Mouse (Mus musculus) lung, embryonic 16.5 days (tissue): ENCODE measurements around the gene Coro7. TPM values are rescaled to one million over a fixed set of nuclear protein-coding genes. Genes with fewer than 3 reads are reported as not detected.

Experiments used
- ATAC-seq: fragments of 200-750 bp; cut with Nextera tagmentation; 2 replicates; pipeline ENCODE4 v1.8.0; 2017; ENCODE audit warnings: low read depth, mild to moderate bottlenecking, moderate library complexity
- H3K27ac ChIP-seq: fragments of 300-500 bp; sonication (generic); 2 replicates; pipeline ENCODE4 v1.5.1; 2014; ENCODE audit warnings: mild to moderate bottlenecking, control low read depth, low read length
- H3K27me3 ChIP-seq: fragments of 300-500 bp; sonication (generic); 2 replicates; pipeline ENCODE4 v1.6.1; 2014; ENCODE audit warnings: low read depth, low read length, mixed read lengths; ENCODE audit not compliant: control insufficient read depth, insufficient read depth
- H3K36me3 ChIP-seq: fragments of 300-500 bp; sonication (generic); 2 replicates; pipeline ENCODE4 v1.6.1; 2014; ENCODE audit warnings: low read length; ENCODE audit not compliant: control insufficient read depth, insufficient read depth
- H3K4me1 ChIP-seq: fragments of 300-500 bp; sonication (generic); replicated peaks from 2 replicates; pipeline ENCODE4 v1.6.1; 2014; ENCODE audit warnings: low read length, mixed read lengths; ENCODE audit not compliant: control insufficient read depth, insufficient read depth
- H3K4me2 ChIP-seq: fragments of 300-500 bp; sonication (generic); 2 replicates; pipeline ENCODE4 v1.6.1; 2014; ENCODE audit warnings: low read depth, low read length, control low read depth
- H3K4me3 ChIP-seq: fragments of 300-500 bp; sonication (generic); 2 replicates; pipeline ENCODE4 v1.5.1; 2014; ENCODE audit warnings: mild to moderate bottlenecking, low read length, control low read depth
- H3K9ac ChIP-seq: fragments of 300-500 bp; sonication (generic); 2 replicates; pipeline ENCODE4 v1.6.1; 2014; ENCODE audit warnings: low read length, control low read depth
- H3K9me3 ChIP-seq: fragments of 300-500 bp; sonication (generic); 2 replicates; pipeline ENCODE4 v1.6.1; 2016; ENCODE audit warnings: low read length; ENCODE audit not compliant: control insufficient read depth
- WGBS: fragments of 180-500 bp; shearing (Covaris S2); extraction: QIAGEN DNeasy Blood & Tissue Kit; methylation state at CpG from one replicate; pipeline ENCODE4 v1.1.7; 2014; 5-methylcytosine and 5-hydroxymethylcytosine counted together
- polyA plus RNA-seq: library from polyadenylated mRNA; unstranded; fragments of >200 nt; fragmentation: Nextera tagmentation; extraction: Ambion mirVana; gene quantifications from 2 replicates; pipeline ENCODE4 v1.2.1, GENCODE M21; 2015

Gene Coro7
- polyA plus RNA-seq, 1 experiment from 2014 or later: 18.3 TPM

DNA sequence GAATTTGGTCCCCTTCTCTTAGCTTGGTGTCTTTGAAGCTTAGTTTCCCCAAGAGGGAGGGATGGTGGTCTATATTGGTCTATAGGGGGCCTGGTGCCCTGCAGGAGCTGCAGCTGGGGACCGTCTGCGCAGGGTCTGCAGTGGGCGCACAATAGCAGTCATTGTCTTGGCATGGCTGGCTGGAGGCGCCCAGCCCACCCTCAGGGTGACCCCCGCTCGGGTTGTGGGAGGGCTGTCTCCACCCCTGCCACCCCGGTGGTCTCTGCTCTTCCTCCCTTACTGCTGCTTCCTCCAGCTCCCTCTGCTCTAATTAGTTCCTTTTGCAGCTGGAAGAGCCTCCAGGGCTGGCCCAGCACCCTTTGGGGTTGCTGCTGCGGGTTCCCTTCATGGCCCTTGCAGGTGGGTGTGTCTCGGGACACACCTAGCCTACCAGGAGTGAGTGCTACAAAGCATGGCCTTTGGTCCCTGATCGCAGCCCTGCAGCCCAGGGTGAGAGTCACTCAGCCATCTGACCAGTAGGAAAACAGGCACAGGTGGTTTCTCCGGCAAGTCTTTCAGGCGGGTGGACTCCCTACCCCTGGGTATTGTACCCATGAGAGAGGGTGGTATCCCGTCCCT is 74.0 kb downstream of the Coro7 start:
- peak overlapping the region; percentile 20; the same call in 1 of the 2 replicates for H3K9ac ChIP-seq
- ATAC-seq: no peak
- peaks cover 69% of the 10 kb centered on the region for H3K4me1 ChIP-seq

DNA sequence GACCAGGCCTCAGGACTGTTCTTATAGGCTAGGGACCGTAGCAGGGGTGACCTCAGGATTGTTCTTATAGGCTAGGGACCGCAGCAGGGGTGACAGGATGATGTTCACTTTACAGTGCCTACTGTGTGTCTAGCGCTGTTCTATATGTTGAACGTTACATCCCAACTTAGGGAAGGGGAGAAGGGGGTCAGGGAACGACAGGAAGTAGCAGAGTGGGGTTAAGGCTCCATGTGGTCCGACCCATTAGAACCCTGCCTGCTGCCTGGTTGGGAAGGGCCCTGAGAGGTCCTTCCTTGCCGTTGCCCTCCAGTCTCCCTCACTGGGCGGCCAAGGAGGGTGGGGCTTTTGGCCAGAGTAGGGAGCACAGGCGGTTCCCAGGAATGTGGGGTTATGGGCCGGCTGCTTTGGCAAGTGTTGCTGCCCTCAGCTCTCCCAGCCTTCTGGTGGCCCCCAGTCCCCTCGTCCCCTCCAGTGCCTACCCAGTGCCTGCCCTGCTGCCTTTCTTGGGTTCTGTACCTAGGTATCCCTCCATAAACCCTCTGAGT is 75.2 kb downstream of the Coro7 start:
- Histone ChIP-seq H3K4me3 (no peak overlapping the region), H3K4me1 (peaks cover 74% of the 10 kb centered on the region), H3K4me2 (no peak overlapping the region), H3K9me3 (no peaks in the 10 kb centered on the region), H3K36me3 (no peaks in the 10 kb centered on the region), H3K9ac (peak overlapping the region; percentile 5), H3K27ac (peak overlapping the region; percentile 36; the same call in 1 of the 2 replicates), H3K27me3 (no peaks in the 10 kb centered on the region)
- ATAC-seq: no peak
- WGBS: 49% methylated on average over 10 of the region's 11 CpGs

More for the DNA sequence above, 74.0 kb downstream of the Coro7 start:
- WGBS: 63% methylated on average over 11 of the region's 13 CpGs
- Histone ChIP-seq H3K4me3 (no peak overlapping the region), H3K4me2 (no peak overlapping the region), H3K36me3 (peaks cover 2% of the 10 kb centered on the region; the same call in 1 of the 2 replicates), H3K27ac (peak overlapping the region; percentile 44), H3K27me3 (no peaks in the 10 kb centered on the region), H3K9me3 (no peaks in the 10 kb centered on the region)

DNA sequence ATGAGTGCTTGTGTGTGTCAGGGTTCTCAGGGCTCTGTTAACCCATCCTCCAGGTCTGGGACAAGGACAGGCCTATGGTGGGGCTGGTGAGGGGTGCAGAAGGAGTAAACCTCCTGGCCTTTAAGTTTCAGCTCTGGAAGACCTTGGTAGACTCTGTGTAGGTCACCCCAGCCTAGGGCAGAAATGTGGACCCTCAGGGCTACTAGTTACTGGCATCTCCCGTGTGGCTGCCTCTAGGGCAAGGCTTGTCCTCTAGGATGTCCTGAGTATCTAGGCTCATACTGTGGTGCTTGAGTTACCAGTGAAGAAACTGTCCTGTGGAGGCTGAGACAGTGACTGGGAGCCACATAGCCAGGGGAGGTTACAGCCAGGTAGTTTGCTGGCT is 76.1 kb downstream of the Coro7 start:
- no peaks in the 10 kb centered on the region for H3K9me3 ChIP-seq
- H3K27me3 ChIP-seq: no peaks in the 10 kb centered on the region
- WGBS: 24% methylated on average over 1 of the region's 1 CpGs
- peak overlapping the region; percentile 11; the same call in 1 of the 2 replicates for H3K9ac ChIP-seq
- H3K4me3 ChIP-seq: no peak overlapping the region
- ATAC-seq: no peak
- H3K27ac ChIP-seq: peak overlapping the region; percentile 81
- no peaks in the 10 kb centered on the region for H3K36me3 ChIP-seq
- no peak overlapping the region for H3K4me2 ChIP-seq
- peaks cover 80% of the 10 kb centered on the region for H3K4me1 ChIP-seq

DNA sequence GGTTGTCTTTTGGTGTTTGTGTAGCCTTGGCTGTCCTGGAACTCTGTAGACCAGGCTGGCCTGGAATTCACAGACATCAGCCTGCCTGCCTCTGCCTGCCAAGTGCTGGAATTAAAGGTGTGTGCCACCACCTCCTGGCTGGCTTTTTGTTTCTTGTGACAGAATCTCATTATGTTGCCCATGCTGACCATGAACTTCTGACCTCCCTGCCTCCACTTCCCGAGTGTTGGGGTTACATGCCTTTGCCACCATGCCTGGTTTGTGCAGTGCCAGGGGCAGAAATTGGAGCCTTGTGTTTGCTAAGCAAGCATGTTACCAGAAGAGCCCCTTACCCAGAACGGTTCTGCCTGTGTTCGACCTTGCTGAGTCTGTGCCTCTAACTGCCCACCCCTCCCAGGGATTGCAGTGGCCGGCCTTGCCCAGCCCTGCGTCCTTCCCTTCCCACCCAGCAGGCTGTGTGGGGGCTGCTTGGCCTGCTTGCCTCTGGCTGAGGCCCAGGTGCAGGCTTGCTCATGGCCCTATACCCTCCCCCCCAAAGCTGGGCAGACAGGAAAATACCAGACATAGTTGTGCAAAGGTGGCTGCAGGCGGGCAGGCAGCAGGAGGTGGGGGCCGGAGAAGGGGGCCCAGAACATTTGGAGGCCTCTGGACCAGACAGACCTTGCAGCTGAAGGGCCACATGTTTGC is 76.7 kb downstream of the Coro7 start:
- H3K36me3 ChIP-seq: no peaks in the 10 kb centered on the region
- 25% methylated on average over 7 of the region's 7 CpGs for WGBS
- H3K27ac ChIP-seq: peak overlapping the region; percentile 81
- no peaks in the 10 kb centered on the region for H3K27me3 ChIP-seq
- no peak overlapping the region for H3K4me3 ChIP-seq
- no peak overlapping the region for H3K4me2 ChIP-seq
- ATAC-seq: peak; percentile 56
- H3K9ac ChIP-seq: peak overlapping the region; percentile 11; the same call in 1 of the 2 replicates
- H3K9me3 ChIP-seq: no peaks in the 10 kb centered on the region
- H3K4me1 ChIP-seq: peaks cover 80% of the 10 kb centered on the region

DNA sequence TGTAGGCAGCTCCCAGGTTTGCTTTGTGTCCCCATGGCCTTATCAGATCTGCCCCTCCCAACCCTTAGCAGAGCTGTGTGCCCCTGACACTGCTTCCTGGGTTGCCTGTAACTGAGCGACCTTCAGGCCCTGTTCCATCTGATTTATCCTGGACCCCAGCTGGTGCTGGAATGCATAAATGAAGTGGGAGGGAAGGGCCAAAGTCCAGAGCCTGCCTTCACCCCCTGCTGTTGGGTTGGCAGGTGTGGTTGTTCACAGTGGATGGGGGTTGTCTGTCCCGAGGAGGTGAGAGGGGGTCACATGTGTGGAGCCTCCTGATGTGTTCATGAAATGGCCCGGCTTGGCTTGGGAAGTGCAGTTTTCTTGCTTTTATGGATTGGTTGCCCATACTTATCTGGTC is 77.4 kb downstream of the Coro7 start:
- Histone ChIP-seq H3K4me1 (peaks cover 80% of the 10 kb centered on the region), H3K27me3 (no peaks in the 10 kb centered on the region), H3K9ac (0 out of 2 replicates have a peak overlapping the region, but pooled peaks have one; percentile 5), H3K4me2 (no peak overlapping the region), H3K27ac (peak overlapping the region; percentile 81), H3K4me3 (no peak overlapping the region), H3K9me3 (no peaks in the 10 kb centered on the region), H3K36me3 (no peaks in the 10 kb centered on the region)
- no peak for ATAC-seq
- 23% methylated on average over 3 of the region's 3 CpGs for WGBS

DNA sequence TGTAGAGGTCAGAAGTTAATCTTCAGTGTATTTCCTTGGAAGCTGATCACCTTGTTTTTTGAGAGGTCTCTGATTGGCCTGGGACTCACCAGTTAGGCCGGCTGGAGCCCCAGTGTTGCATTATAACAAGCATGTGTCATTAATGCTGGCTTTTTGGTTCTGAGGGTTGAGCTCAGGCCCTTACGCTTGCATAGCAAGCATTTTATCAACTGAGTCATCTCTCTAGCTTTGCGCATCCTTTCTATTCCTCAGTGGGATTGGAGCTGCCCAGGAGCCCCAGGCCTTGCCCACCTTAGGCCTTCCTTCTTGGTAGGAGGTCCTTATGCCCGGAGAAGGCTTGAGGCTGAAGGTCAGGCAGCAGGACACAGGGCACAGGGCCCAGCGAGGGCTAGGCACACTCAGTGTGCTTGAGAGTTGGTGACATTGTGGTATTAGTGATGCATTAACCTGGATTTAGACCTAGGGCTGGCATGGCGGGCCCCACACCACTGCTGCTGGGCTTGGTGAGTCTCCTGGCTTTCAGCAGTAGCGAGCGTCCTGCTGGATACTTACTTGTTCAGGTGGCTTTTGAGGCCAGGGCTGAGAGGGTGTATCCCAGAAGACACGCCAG is 78.8 kb downstream of the Coro7 start:
- Histone ChIP-seq H3K36me3 (no peaks in the 10 kb centered on the region), H3K27me3 (no peaks in the 10 kb centered on the region), H3K4me2 (no peak overlapping the region), H3K9me3 (no peaks in the 10 kb centered on the region), H3K4me3 (no peak overlapping the region), H3K4me1 (peaks cover 81% of the 10 kb centered on the region), H3K27ac (no peak overlapping the region), H3K9ac (no peak overlapping the region)
- no peak for ATAC-seq
- 74% methylated on average over 9 of the region's 9 CpGs for WGBS

DNA sequence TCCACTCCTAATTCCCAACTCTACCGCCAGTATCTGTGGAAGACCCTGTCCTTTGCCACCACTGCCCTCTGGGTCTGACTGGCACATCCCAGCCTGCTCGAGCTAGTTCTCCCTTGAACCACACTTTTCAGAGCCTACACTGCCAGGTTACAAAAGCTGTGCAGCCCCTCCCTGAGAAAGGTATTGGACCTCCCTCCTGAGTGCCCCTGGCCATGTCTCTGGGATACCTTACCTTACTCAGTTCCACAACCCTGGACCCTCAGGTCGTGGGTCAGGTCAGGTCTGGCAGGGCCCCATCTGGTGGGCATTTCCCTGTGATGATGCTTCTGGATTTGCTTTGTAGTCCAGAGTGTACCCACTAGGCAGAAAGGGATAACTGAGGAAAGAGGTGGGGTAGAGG is 80.0 kb downstream of the Coro7 start:
- no peak for ATAC-seq
- no peak overlapping the region for H3K27ac ChIP-seq
- no peaks in the 10 kb centered on the region for H3K9me3 ChIP-seq
- H3K9ac ChIP-seq: no peak overlapping the region
- no peaks in the 10 kb centered on the region for H3K27me3 ChIP-seq
- no peak overlapping the region for H3K4me2 ChIP-seq
- H3K36me3 ChIP-seq: no peaks in the 10 kb centered on the region
- peaks cover 77% of the 10 kb centered on the region for H3K4me1 ChIP-seq
- WGBS: 79% methylated on average over 3 of the region's 3 CpGs
- H3K4me3 ChIP-seq: no peak overlapping the region

DNA sequence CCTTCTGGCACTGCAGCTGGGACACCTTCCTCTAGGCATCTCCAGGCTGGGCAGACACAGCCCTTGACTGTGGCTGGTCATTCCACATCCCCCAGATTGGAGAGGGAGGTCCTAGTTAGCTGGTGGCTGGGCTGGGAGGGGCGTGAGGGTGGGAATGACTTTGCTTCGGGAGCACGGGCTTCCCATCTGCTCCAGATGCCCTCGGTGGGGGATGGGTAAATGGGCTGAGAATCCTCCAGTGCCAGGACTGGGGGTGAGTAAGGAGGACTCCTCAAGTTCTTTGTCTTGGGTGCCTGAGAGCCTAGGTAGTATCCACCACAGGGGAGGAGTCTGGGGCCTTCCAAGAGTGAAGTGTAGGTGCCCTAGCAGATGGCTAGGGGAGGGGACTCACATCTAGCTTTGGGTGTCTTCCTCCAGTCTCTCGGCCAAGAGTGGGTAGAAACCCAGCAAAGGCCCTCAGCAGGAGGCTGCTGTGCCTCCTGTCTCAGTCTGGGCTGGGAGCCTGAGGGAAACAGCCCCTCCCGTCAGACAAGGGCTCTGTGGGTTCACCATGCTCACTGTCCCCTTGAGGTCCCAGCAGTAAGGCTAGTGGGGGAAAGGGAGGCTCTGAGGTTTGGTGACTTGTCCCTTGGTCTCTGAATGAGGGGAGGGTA is 80.6 kb downstream of the Coro7 start:
- H3K36me3 ChIP-seq: no peaks in the 10 kb centered on the region
- peaks cover 71% of the 10 kb centered on the region for H3K4me1 ChIP-seq
- no peak overlapping the region for H3K27ac ChIP-seq
- no peaks in the 10 kb centered on the region for H3K27me3 ChIP-seq
- H3K4me2 ChIP-seq: no peak overlapping the region
- no peak overlapping the region for H3K4me3 ChIP-seq
- H3K9ac ChIP-seq: no peak overlapping the region
- H3K9me3 ChIP-seq: no peaks in the 10 kb centered on the region
- no peak for ATAC-seq
- WGBS: 15% methylated on average over 6 of the region's 6 CpGs

DNA sequence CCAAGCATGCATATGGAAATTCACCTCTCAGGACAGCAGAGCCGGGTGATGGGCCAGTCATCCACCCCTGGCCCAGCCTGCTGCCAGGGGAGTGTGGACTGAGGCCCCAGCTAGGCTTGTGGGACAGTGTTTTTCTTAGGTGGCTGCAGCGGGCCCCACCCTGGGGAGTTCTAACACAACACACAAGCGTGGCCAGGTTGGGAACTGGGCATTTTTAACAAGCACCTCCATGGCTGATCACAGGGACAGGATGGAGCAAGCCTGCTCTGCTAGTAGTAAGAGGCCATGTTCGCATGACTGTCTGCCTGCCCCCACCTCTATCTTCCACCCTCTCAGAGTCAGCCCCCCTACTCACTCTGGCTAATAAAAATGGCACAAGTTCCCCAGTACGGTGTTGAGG is 81.5 kb downstream of the Coro7 start:
- no peak for ATAC-seq

More for the DNA sequence above, 81.5 kb downstream of the Coro7 start:
- H3K4me1 ChIP-seq: peaks cover 67% of the 10 kb centered on the region
- peak overlapping the region; percentile 6; the same call in 1 of the 2 replicates for H3K27ac ChIP-seq
- 61% methylated on average over 5 of the region's 5 CpGs for WGBS
- H3K4me3 ChIP-seq: no peak overlapping the region
- H3K9ac ChIP-seq: peak overlapping the region; percentile 42; the same call in 1 of the 2 replicates
- H3K9me3 ChIP-seq: no peaks in the 10 kb centered on the region
- H3K4me2 ChIP-seq: no peak overlapping the region
- H3K27me3 ChIP-seq: no peaks in the 10 kb centered on the region
- no peaks in the 10 kb centered on the region for H3K36me3 ChIP-seq
